Mouse (Mus musculus) neural tube, embryonic 15.5 days (tissue): ENCODE measurements around the gene Atp8b2. TPM values are rescaled to one million over a fixed set of nuclear protein-coding genes. Genes with fewer than 3 reads are reported as not detected.

Experiments used
- ATAC-seq: fragments of 200-750 bp; cut with Nextera tagmentation; 2 replicates; pipeline ENCODE4 v1.8.0; 2017; ENCODE audit warnings: mild to moderate bottlenecking, moderate TSS enrichment, moderate library complexity; ENCODE audit not compliant: low FRiP score
- H3K27ac ChIP-seq: fragments of 300-500 bp; sonication (generic); replicated peaks from 2 replicates; pipeline ENCODE4 v1.5.1; 2015; ENCODE audit warnings: mild to moderate bottlenecking, inconsistent platforms
- H3K27me3 ChIP-seq: fragments of 300-500 bp; sonication (generic); replicated peaks from 2 replicates; pipeline ENCODE4 v1.6.1; 2015; ENCODE audit warnings: inconsistent platforms
- H3K36me3 ChIP-seq: fragments of 300-500 bp; sonication (generic); 2 replicates; pipeline ENCODE4 v1.6.1; 2015; ENCODE audit warnings: inconsistent platforms
- H3K4me1 ChIP-seq: fragments of 300-500 bp; sonication (generic); 2 replicates; pipeline ENCODE4 v1.6.1; 2015; ENCODE audit warnings: inconsistent platforms
- H3K4me2 ChIP-seq: fragments of 300-500 bp; sonication (generic); 2 replicates; pipeline ENCODE4 v1.6.1; 2015; ENCODE audit warnings: inconsistent platforms, mild to moderate bottlenecking, moderate library complexity
- H3K4me3 ChIP-seq: fragments of 300-500 bp; sonication (generic); replicated peaks from 2 replicates; pipeline ENCODE4 v1.5.1; 2015; ENCODE audit warnings: mild to moderate bottlenecking, inconsistent platforms
- H3K9ac ChIP-seq: fragments of 300-500 bp; sonication (generic); replicated peaks from 2 replicates; pipeline ENCODE4 v1.6.1; 2015; ENCODE audit warnings: mild to moderate bottlenecking, inconsistent platforms
- H3K9me3 ChIP-seq: fragments of 300-500 bp; sonication (generic); replicated peaks from 2 replicates; pipeline ENCODE4 v1.6.1; 2016; ENCODE audit warnings: inconsistent platforms
- WGBS: fragments of 180-500 bp; shearing (Covaris S2); methylation state at CpG from one replicate; pipeline ENCODE4 v1.1.7; 2015; ENCODE audit warnings: mixed read lengths; 5-methylcytosine and 5-hydroxymethylcytosine counted together
- polyA plus RNA-seq: library from polyadenylated mRNA; unstranded; fragments of >200 nt; fragmentation: Nextera tagmentation; extraction: Ambion mirVana; gene quantifications from 2 replicates; pipeline ENCODE4 v1.2.1, GENCODE M21; 2015

Gene Atp8b2
- polyA plus RNA-seq, 1 experiment from 2014 or later: 11.9 TPM

GRCm38 (mm10) chr3:89917408-89917807 lies 45.9 kb downstream of the Atp8b2 start:
- H3K4me3 ChIP-seq: no peak overlapping the region
- ATAC-seq: no peak
- H3K27me3 ChIP-seq: peaks cover 17% of the 10 kb centered on the region
- H3K27ac ChIP-seq: no peak overlapping the region
- no peak overlapping the region for H3K4me2 ChIP-seq
- H3K36me3 ChIP-seq: no peaks in the 10 kb centered on the region
- H3K4me1 ChIP-seq: peaks cover 15% of the 10 kb centered on the region
- no peaks in the 10 kb centered on the region for H3K9me3 ChIP-seq
- no peak overlapping the region for H3K9ac ChIP-seq
- 53% methylated on average over 3 of the region's 3 CpGs for WGBS

DNA sequence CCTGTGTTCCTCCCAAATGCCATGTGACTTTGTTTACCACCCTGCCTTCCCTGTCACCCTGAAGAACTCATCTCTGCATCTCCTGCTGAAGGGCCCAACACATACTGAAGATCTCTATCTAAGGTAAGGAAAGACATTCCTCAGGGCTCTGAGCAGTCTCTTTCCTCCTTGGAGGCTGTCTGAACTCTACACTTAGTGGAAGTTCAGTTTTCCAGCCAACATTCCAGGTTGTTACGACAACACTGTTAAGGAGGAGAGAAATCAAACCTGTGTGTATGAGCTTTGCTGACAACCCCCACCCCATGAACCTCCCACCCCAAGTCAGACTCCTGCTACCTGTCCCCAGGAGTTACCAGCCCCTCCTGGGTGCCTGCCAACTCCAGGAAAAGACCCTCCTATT lies 46.7 kb downstream of the Atp8b2 start:
- no peak for ATAC-seq
- H3K4me3 ChIP-seq: no peak overlapping the region
- no peaks in the 10 kb centered on the region for H3K36me3 ChIP-seq
- 76% methylated on average over 1 of the region's 1 CpGs for WGBS
- H3K4me2 ChIP-seq: no peak overlapping the region
- H3K4me1 ChIP-seq: peaks cover 17% of the 10 kb centered on the region
- no peak overlapping the region for H3K9ac ChIP-seq
- no peaks in the 10 kb centered on the region for H3K9me3 ChIP-seq
- no peak overlapping the region for H3K27ac ChIP-seq
- H3K27me3 ChIP-seq: peaks cover 25% of the 10 kb centered on the region

GRCm38 (mm10) chr3:89914700-89915099 lies 48.6 kb downstream of the Atp8b2 start:
- H3K4me1 ChIP-seq: peaks cover 17% of the 10 kb centered on the region
- no peak for ATAC-seq
- no peaks in the 10 kb centered on the region for H3K9me3 ChIP-seq
- no peak overlapping the region for H3K4me3 ChIP-seq
- no peak overlapping the region for H3K9ac ChIP-seq
- no peak overlapping the region for H3K27ac ChIP-seq
- no peaks in the 10 kb centered on the region for H3K36me3 ChIP-seq
- 86% methylated on average over 4 of the region's 4 CpGs for WGBS
- H3K27me3 ChIP-seq: peaks cover 31% of the 10 kb centered on the region
- no peak overlapping the region for H3K4me2 ChIP-seq

- Histone ChIP-seq H3K4me3 (peak within 1 kb of the TSS; percentile 55), H3K4me2 (peak within 1 kb of the TSS; percentile 99), H3K4me1 (peaks cover 17% of the 10 kb centered on the region), H3K36me3 (no peaks in the 10 kb centered on the region), H3K27me3 (peaks cover 31% of the 10 kb centered on the region), H3K27ac (no peak within 1 kb of the TSS; the same call in 1 of the 2 replicates), H3K9me3 (no peaks in the 10 kb centered on the region), H3K9ac (peak within 1 kb of the TSS; percentile 55)
- 1% methylated on average over 72 of the region's 75 CpGs for WGBS
- ATAC-seq: peak; percentile 83
Observed at GRCm38 (mm10) chr3:89912543-89913391, 50.5 kb downstream of the Atp8b2 start, which contains the start of gene Il6ra. Gene Il6ra (minus strand): TSS chr3:89913196.

DNA sequence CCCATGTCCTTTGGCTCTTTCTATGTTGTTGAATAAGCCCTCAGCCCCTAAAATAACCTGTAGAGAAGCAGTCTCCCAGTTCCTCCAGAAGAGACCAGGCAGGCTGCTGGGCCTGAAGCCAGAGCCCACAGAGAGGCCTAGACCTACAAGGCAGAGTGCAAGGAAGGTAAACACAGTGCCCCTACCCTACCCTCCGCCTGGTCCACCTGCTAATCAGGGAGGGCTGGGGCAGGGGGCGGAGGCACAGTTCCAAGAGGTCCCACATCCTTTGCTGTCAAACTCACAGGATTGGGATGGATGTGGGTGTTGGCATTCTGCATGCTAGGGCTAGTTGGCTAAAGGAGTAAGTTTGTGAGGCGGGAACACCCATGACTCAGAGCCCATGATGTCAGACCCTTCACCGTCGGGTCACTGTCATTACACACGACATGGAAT lies 51.2 kb downstream of the Atp8b2 start:
- no peak overlapping the region for H3K27ac ChIP-seq
- H3K9ac ChIP-seq: no peak overlapping the region
- H3K27me3 ChIP-seq: peaks cover 31% of the 10 kb centered on the region
- peak overlapping the region; percentile 99 for H3K4me2 ChIP-seq
- no peak for ATAC-seq
- no peaks in the 10 kb centered on the region for H3K9me3 ChIP-seq
- H3K4me1 ChIP-seq: peaks cover 17% of the 10 kb centered on the region
- no peaks in the 10 kb centered on the region for H3K36me3 ChIP-seq
- 37% methylated on average over 6 of the region's 6 CpGs for WGBS
- peak overlapping the region; percentile 55; the same call in 1 of the 2 replicates for H3K4me3 ChIP-seq

DNA sequence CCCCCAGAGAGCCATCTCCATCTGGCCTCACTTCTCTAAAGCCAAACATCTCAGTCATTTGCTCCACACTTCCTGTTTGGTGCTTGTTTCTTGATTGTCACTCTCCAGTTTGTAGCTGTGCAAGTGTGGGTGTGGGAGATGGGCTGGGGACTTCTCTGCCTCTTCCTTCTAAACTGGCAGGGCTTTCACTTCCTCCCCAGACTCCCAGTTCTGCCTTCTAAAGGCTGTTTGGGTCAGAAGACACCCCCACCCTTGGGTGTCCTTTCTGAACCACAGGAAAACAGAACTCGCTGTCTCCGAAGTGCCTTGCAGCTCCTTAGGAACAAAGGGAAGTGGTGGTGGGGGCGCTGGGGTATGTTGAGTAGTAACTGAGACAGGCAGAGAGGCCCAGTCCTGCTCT lies 52.1 kb downstream of the Atp8b2 start:
- Histone ChIP-seq H3K4me3 (no peak overlapping the region), H3K27ac (no peak overlapping the region), H3K4me2 (no peak overlapping the region), H3K9me3 (no peaks in the 10 kb centered on the region), H3K27me3 (peaks cover 31% of the 10 kb centered on the region), H3K9ac (no peak overlapping the region), H3K36me3 (no peaks in the 10 kb centered on the region), H3K4me1 (peaks cover 17% of the 10 kb centered on the region)
- ATAC-seq: no peak
- 87% methylated on average over 3 of the region's 3 CpGs for WGBS

GRCm38 (mm10) chr3:89909703-89910542 lies 53.4 kb downstream of the Atp8b2 start:
- H3K4me2 ChIP-seq: no peak overlapping the region
- no peak for ATAC-seq

GRCm38 (mm10) chr3:89908836-89909235 lies 54.5 kb downstream of the Atp8b2 start:
- ATAC-seq: no peak

More at GRCm38 (mm10) chr3:89909703-89910542, 53.4 kb downstream of the Atp8b2 start:
- Histone ChIP-seq H3K4me1 (peaks cover 17% of the 10 kb centered on the region), H3K27me3 (peaks cover 31% of the 10 kb centered on the region), H3K27ac (no peak overlapping the region), H3K9ac (no peak overlapping the region), H3K36me3 (no peaks in the 10 kb centered on the region), H3K4me3 (no peak overlapping the region), H3K9me3 (no peaks in the 10 kb centered on the region)
- 60% methylated on average over 5 of the region's 5 CpGs for WGBS

DNA sequence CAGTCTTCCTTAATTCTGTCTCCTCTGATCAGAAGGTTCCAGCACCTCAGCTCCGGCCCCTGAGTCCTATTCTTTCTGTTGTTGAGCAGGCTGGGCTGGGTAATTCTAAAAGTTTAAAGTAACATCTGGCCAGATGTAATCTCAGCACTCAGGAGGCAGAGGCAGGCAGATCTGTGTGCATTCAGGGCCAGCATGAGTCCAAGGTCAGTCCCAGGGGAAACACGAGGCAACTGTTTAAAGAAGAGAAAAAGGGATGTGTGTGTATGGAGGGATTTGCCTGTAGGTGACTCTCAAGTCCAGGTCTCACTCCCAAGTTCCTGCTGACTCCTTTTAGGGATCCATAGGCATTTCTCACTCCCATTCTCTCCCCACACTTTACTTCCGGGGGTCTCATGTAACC lies 55.5 kb downstream of the Atp8b2 start:
- Histone ChIP-seq H3K4me2 (no peak overlapping the region), H3K9me3 (no peaks in the 10 kb centered on the region), H3K36me3 (no peaks in the 10 kb centered on the region), H3K9ac (no peak overlapping the region), H3K4me3 (no peak overlapping the region), H3K27ac (no peak overlapping the region), H3K27me3 (peaks cover 16% of the 10 kb centered on the region), H3K4me1 (peaks cover 6% of the 10 kb centered on the region)
- ATAC-seq: no peak
- 89% methylated on average over 3 of the region's 3 CpGs for WGBS

More at GRCm38 (mm10) chr3:89908836-89909235, 54.5 kb downstream of the Atp8b2 start:
- Histone ChIP-seq H3K4me1 (peaks cover 16% of the 10 kb centered on the region), H3K9me3 (no peaks in the 10 kb centered on the region), H3K27ac (no peak overlapping the region), H3K4me2 (no peak overlapping the region), H3K9ac (no peak overlapping the region), H3K4me3 (no peak overlapping the region), H3K36me3 (no peaks in the 10 kb centered on the region), H3K27me3 (peaks cover 20% of the 10 kb centered on the region)
- 92% methylated on average over 6 of the region's 6 CpGs for WGBS

- Histone ChIP-seq H3K27ac (no peak overlapping the region), H3K9me3 (no peaks in the 10 kb centered on the region), H3K4me2 (no peak overlapping the region), H3K9ac (no peak overlapping the region), H3K4me3 (no peak overlapping the region), H3K36me3 (no peaks in the 10 kb centered on the region), H3K4me1 (peaks cover 11% of the 10 kb centered on the region), H3K27me3 (no peaks in the 10 kb centered on the region)
- ATAC-seq: no peak
- 76% methylated on average over 8 of the region's 8 CpGs for WGBS
Observed at GRCm38 (mm10) chr3:89899511-89899908, 63.8 kb downstream of the Atp8b2 start.

GRCm38 (mm10) chr3:89898870-89899510 lies 64.3 kb downstream of the Atp8b2 start:
- Histone ChIP-seq H3K9me3 (no peaks in the 10 kb centered on the region), H3K27ac (no peak overlapping the region), H3K9ac (no peak overlapping the region), H3K36me3 (no peaks in the 10 kb centered on the region), H3K27me3 (no peaks in the 10 kb centered on the region), H3K4me2 (no peak overlapping the region), H3K4me3 (no peak overlapping the region), H3K4me1 (peaks cover 11% of the 10 kb centered on the region)
- 75% methylated on average over 5 of the region's 5 CpGs for WGBS
- ATAC-seq: no peak
